Mouse (Mus musculus): ENCODE measurements around the gene Zer1. TPM values are rescaled to one million over a fixed set of nuclear protein-coding genes. Genes with fewer than 3 reads are reported as not detected.
"Not testable (repeated sequence)": the region's sequence is repeated elsewhere in the genome, so short reads cannot be mapped to it uniquely, and the experiment has no call there.

Zer1 gene
- polyA plus RNA-seq (2014; fragmentation: Nextera tagmentation; extraction: Ambion mirVana) = 8.4 and 8.9 TPM in 2 replicates

DNA sequence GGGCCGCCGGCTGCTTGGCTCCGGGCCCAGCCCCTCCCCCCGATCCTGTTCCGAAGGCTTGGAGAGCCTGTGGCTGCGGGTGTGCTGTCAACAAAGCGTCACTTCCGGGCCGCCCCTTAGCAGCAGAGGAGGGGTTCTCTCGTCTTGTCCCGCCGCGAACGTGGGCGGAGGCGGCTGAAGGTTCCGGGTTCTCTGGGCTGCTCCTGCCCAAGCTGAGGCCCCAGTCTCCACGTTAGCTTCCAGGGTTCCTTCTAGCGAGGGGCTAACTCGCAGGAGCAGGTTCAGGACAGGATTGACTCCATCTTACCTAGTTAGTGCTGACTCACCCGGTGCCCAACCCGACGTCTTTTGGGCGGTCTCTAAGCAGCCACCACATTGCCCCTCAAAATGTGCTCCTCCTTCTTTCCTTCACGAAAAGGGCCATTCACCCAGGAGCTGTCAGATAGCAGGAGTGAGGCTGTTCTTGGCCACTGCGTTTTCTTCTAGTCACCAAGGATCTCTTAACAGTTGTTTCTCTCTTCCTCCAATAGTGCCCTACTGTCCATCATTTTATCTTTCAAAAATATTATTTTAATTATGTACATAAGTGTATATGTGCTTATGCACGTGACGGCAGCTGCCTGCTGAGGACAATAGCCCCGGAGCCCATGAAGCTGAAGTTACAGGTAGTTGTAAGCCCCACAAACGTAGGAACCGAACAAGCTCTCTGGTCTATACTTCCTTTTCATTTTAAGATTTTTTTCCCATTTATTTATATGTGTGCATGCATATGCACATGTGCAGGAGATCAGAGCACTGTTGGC lies at the start of gene Zer1:
Zer1 (minus strand) TSS at position 114 of the 803 bp plus-strand sequence.
- Histone ChIP-seq H3K27ac (ENCODE audit: low read depth, low read length) (peak within 1 kb of the TSS; percentile 91), H3K9me3 (replicated peaks; ENCODE audit: control insufficient read depth, low read length) (no peaks in the 10 kb centered on the region), H3K4me3 (ENCODE audit: low read depth, low read length) (peak within 1 kb of the TSS; percentile 68), H3K4me1 (ENCODE audit: control insufficient read depth, insufficient read depth, low read length) (peaks cover 13% of the 10 kb centered on the region), H3K36me3 (ENCODE audit: control insufficient read depth, insufficient read depth, low read length) (no peaks in the 10 kb centered on the region), H3K27me3 (replicated peaks; ENCODE audit: control insufficient read depth, insufficient read depth, low read length) (no peaks in the 10 kb centered on the region), H3K4me2 (ENCODE audit: low read length) (peak within 1 kb of the TSS; percentile 58), H3K9ac (ENCODE audit: low read length) (peak within 1 kb of the TSS; percentile 86)
- 9% methylated on average over 31 of the region's 31 CpGs for WGBS
- DNase-seq (ENCODE audit: low spot score) = peak; percentile 95
- peak; percentile 97 for ATAC-seq

DNA sequence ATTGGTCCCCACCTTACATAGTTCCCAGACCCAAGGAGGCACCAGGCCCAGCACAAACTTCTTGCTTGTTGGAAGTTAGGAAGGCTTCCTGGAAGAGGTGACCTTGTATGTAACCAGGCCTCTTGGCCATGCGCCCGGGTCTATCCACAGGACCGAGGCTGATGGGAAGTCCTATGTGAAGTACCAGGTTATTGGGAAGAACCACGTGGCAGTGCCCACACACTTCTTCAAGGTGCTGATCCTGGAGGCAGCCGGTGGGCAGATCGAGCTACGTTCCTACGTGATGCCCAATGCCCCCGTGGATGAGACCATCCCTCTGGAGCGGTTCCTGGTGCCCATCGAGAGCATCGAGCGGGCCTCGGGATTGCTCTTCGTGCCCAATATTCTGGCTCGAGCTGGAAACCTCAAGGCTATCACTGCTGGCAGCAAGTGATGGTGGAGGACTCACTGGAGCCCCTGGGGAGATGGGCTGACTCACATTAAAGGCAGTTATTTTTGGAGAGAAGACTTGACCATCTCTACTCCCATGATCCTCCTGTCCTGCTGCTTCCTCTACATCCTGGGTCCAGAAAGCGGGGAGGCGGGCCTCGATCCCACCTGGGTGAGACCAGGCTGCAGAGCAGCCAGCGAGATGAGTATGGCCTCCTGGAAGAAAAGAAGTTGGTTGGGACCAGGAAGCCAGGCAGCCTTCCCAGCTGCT lies 49.3 kb upstream of the Zer1 start:
- Histone ChIP-seq H3K4me1 (ENCODE audit: control insufficient read depth, insufficient read depth, low read length) (peaks cover 12% of the 10 kb centered on the region), H3K36me3 (ENCODE audit: control insufficient read depth, insufficient read depth, low read length) (peaks cover 40% of the 10 kb centered on the region), H3K4me2 (ENCODE audit: low read length) (no peak overlapping the region), H3K27ac (ENCODE audit: low read depth, low read length) (no peak overlapping the region), H3K27me3 (replicated peaks; ENCODE audit: control insufficient read depth, insufficient read depth, low read length) (no peaks in the 10 kb centered on the region), H3K9me3 (replicated peaks; ENCODE audit: control insufficient read depth, low read length) (no peaks in the 10 kb centered on the region), H3K9ac (ENCODE audit: low read length) (no peak overlapping the region), H3K4me3 (ENCODE audit: low read depth, low read length) (no peak overlapping the region)
- WGBS = 95% methylated on average over 20 of the region's 20 CpGs
- ATAC-seq (no peak), DNase-seq (ENCODE audit: low spot score) (no peak)

DNA sequence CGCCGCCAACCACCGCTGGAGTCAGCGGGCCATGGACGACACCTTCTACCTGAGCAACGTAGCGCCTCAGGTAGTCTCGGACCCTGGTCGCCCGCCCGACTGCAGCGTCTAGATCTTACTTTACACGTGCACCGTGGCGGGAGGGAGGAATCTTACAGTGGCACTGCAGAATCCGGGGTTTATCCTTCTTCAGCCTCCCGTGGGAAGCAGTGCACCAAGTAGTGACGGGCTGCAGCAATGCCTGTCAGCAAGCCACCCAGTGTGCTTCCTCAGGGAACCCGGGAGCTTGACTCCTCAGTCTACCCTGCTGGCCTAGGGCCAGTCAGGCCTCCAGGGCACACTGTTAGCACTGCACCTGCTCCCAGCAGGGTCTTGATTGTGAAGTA lies 47.6 kb upstream of the Zer1 start:
- WGBS = 1% methylated on average over 19 of the region's 19 CpGs
- H3K27me3 ChIP-seq (replicated peaks; ENCODE audit: control insufficient read depth, insufficient read depth, low read length) = no peaks in the 10 kb centered on the region
- peak overlapping the region; percentile 82 for H3K4me2 ChIP-seq (ENCODE audit: low read length)
- H3K9me3 ChIP-seq (replicated peaks; ENCODE audit: control insufficient read depth, low read length) = peaks cover under 1% of the 10 kb centered on the region; the same call in 1 of the 2 replicates
- DNase-seq (ENCODE audit: low spot score) = peak; percentile 25
- peak overlapping the region; percentile 59 for H3K4me3 ChIP-seq (ENCODE audit: low read depth, low read length)
- ATAC-seq = peak; percentile 32; the same call in 1 of the 2 replicates
- peaks cover 4% of the 10 kb centered on the region for H3K4me1 ChIP-seq (ENCODE audit: control insufficient read depth, insufficient read depth, low read length)
- peak overlapping the region; percentile 71 for H3K9ac ChIP-seq (ENCODE audit: low read length)
- peak overlapping the region; percentile 80 for H3K27ac ChIP-seq (ENCODE audit: low read depth, low read length)
- peaks cover 40% of the 10 kb centered on the region for H3K36me3 ChIP-seq (ENCODE audit: control insufficient read depth, insufficient read depth, low read length)

DNA sequence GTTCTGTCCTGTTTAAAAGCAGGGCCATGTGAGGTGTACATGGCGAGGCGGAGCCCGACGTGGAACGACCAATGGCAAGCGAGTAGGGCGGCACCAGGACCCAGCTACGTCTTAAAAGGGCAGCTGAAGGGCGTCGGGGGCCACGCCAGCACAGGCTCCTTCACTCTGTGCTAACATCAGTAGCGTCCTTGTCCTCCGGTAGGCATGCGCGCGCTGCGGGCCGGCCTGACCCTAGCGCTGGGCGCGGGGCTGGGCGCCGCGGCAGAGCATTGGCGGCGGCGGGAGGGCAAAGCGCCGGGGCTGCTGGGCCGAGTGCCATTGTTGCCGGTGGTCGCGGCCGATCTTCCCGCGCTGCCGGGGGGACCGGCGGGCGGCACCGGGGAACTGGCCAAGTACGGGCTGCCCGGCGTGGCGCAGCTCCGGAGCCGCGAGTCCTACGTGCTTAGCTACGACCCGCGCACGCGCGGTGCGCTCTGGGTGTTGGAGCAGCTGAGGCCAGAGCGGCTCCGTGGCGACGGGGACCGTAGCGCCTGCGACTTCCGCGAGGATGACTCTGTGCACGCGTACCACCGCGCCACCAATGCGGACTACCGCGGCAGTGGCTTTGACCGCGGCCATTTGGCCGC lies 47.1 kb upstream of the Zer1 start, which contains the start of gene Endog:
Endog (plus strand) TSS at position 123 of the 626 bp plus-strand sequence.
- peak; percentile 96 for ATAC-seq
- H3K36me3 ChIP-seq (ENCODE audit: control insufficient read depth, insufficient read depth, low read length) = peaks cover 35% of the 10 kb centered on the region
- DNase-seq (ENCODE audit: low spot score) = peak; percentile 90
- peak within 1 kb of the TSS; percentile 80 for H3K27ac ChIP-seq (ENCODE audit: low read depth, low read length)
- WGBS = under 1% methylated on average over 73 of the region's 75 CpGs
- H3K4me2 ChIP-seq (ENCODE audit: low read length) = peak within 1 kb of the TSS; percentile 82
- H3K4me3 ChIP-seq (ENCODE audit: low read depth, low read length) = peak within 1 kb of the TSS; percentile 59
- peaks cover 6% of the 10 kb centered on the region; the same call in 1 of the 2 replicates for H3K9me3 ChIP-seq (replicated peaks; ENCODE audit: control insufficient read depth, low read length)
- H3K9ac ChIP-seq (ENCODE audit: low read length) = peak within 1 kb of the TSS; percentile 71
- H3K4me1 ChIP-seq (ENCODE audit: control insufficient read depth, insufficient read depth, low read length) = peaks cover 4% of the 10 kb centered on the region
- no peaks in the 10 kb centered on the region for H3K27me3 ChIP-seq (replicated peaks; ENCODE audit: control insufficient read depth, insufficient read depth, low read length)

DNA sequence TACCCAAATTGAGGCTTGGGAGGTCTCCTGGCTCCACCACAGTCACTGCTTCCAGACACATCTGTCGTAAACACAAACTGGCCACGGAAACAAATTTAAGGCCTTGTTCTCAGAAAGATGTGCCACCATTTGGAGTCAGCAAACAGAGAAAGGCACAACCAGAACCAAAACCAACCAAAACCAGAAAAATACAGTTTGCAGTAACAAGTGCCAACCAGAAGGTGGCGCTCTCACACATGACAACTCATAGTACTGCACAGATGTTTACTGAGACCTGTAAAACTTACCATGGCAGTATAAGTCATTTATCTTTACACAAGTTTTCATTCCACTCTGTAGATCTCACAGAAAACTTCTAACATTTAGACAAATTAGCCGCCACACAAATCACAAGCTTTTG lies 42.3 kb upstream of the Zer1 start:
- DNase-seq (ENCODE audit: low spot score) = no peak
- Histone ChIP-seq H3K4me3 (ENCODE audit: low read depth, low read length) (no peak overlapping the region), H3K27ac (ENCODE audit: low read depth, low read length) (no peak overlapping the region), H3K36me3 (ENCODE audit: control insufficient read depth, insufficient read depth, low read length) (no peaks in the 10 kb centered on the region), H3K27me3 (replicated peaks; ENCODE audit: control insufficient read depth, insufficient read depth, low read length) (no peaks in the 10 kb centered on the region), H3K4me1 (ENCODE audit: control insufficient read depth, insufficient read depth, low read length) (no peaks in the 10 kb centered on the region), H3K9ac (ENCODE audit: low read length) (no peak overlapping the region), H3K9me3 (replicated peaks; ENCODE audit: control insufficient read depth, low read length) (peaks cover 6% of the 10 kb centered on the region; the same call in 1 of the 2 replicates), H3K4me2 (ENCODE audit: low read length) (no peak overlapping the region)
- ATAC-seq = no peak
- WGBS = 58% methylated on average over 4 of the region's 4 CpGs

DNA sequence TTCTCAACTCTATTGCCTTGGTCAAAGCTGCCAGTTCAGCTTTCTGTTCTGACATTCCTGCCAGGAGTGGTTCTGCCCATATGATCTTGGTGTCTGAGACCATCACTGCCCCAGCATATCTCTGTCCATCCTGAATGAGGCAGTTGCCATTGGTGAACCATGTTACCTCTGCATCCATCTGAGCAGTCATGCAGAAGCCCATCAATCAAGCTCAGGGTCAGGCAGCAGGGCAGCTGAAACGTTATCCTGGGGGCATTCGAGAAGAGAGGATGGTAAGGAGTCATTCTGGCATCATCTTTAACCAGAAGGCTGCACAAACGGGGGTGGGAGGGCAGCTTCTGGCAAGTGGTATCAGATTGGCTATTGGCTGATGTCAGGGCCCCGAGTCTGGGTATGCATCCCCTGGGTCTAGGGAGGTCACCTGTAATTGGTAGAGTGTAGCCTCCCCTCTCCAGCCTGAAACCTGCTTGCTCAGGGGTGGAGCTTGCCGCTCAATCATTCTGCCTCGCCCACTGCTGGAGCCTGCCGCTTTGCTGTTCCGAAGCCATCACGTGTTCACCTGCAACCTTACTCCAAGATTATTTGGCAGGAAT lies 40.1 kb upstream of the Zer1 start:
- 68% methylated on average over 9 of the region's 9 CpGs for WGBS
- no peak overlapping the region for H3K27ac ChIP-seq (ENCODE audit: low read depth, low read length)
- H3K9me3 ChIP-seq (replicated peaks; ENCODE audit: control insufficient read depth, low read length) = peaks cover 6% of the 10 kb centered on the region; the same call in 1 of the 2 replicates
- no peak overlapping the region for H3K4me3 ChIP-seq (ENCODE audit: low read depth, low read length)
- no peaks in the 10 kb centered on the region for H3K4me1 ChIP-seq (ENCODE audit: control insufficient read depth, insufficient read depth, low read length)
- H3K27me3 ChIP-seq (replicated peaks; ENCODE audit: control insufficient read depth, insufficient read depth, low read length) = no peaks in the 10 kb centered on the region
- no peaks in the 10 kb centered on the region for H3K36me3 ChIP-seq (ENCODE audit: control insufficient read depth, insufficient read depth, low read length)
- no peak overlapping the region for H3K4me2 ChIP-seq (ENCODE audit: low read length)
- H3K9ac ChIP-seq (ENCODE audit: low read length) = no peak overlapping the region
- no peak for ATAC-seq
- no peak for DNase-seq (ENCODE audit: low spot score)

DNA sequence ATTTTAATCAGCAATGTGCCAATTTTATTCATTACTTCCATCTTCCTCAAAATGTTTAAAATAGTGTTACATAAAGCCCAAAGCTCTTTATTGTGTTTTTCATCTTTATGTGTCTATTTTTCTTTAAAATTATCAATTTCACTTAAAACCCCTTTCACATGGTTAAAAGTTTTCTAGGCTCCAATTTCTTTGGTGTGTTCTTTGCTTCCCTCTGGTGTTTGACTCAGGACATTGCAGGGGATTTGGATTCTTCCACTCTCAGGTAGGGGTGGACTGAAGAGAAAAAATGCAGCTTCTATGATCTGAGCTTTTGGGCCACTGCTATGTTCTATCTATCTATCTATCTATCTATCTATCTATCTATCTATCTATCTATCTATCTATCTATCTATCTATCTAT lies 37.4 kb upstream of the Zer1 start:
- Histone ChIP-seq H3K4me1 (ENCODE audit: control insufficient read depth, insufficient read depth, low read length) (no peaks in the 10 kb centered on the region), H3K27me3 (replicated peaks; ENCODE audit: control insufficient read depth, insufficient read depth, low read length) (no peaks in the 10 kb centered on the region), H3K36me3 (ENCODE audit: control insufficient read depth, insufficient read depth, low read length) (no peaks in the 10 kb centered on the region), H3K4me2 (ENCODE audit: low read length) (no peak overlapping the region), H3K4me3 (ENCODE audit: low read depth, low read length) (no peak overlapping the region), H3K9ac (ENCODE audit: low read length) (no peak overlapping the region), H3K9me3 (replicated peaks; ENCODE audit: control insufficient read depth, low read length) (peaks cover 4% of the 10 kb centered on the region; the same call in 1 of the 2 replicates), H3K27ac (ENCODE audit: low read depth, low read length) (no peak overlapping the region)
- DNase-seq (ENCODE audit: low spot score) = peak; percentile 76
- no peak for ATAC-seq

DNA sequence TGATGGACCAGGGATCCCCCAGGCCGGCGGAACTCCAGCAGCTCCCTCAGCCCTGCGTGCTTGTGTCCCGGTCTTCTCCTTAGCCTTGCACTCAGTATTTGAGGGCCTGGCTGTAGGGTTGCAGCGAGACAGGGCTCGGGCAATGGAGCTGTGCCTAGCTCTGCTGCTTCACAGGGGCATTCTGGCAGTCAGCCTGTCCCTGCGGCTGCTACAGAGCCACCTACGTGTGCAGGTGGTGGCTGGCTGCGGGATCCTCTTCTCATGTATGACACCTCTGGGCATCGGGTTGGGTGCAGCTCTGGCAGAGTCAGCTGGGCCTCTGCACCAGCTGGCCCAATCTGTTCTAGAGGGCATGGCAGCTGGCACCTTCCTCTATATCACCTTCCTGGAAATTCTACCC lies 35.5 kb upstream of the Zer1 start:
- H3K9ac ChIP-seq (ENCODE audit: low read length); H3K27ac ChIP-seq (ENCODE audit: low read depth, low read length); H3K9me3 ChIP-seq (replicated peaks; ENCODE audit: control insufficient read depth, low read length); DNase-seq (ENCODE audit: low spot score); H3K4me2 ChIP-seq (ENCODE audit: low read length); H3K4me1 ChIP-seq (ENCODE audit: control insufficient read depth, insufficient read depth, low read length); H3K27me3 ChIP-seq (replicated peaks; ENCODE audit: control insufficient read depth, insufficient read depth, low read length); H3K36me3 ChIP-seq (ENCODE audit: control insufficient read depth, insufficient read depth, low read length); H3K4me3 ChIP-seq (ENCODE audit: low read depth, low read length); ATAC-seq: not testable (repeated sequence)
- WGBS = 85% methylated on average over 8 of the region's 10 CpGs

Data from forebrain, embryonic 14.5 days (tissue).